Mouse (Mus musculus) CH12.LX (cell line): Measurements from ENCODE around the gene Hip1r. TPM values are rescaled to one million over a fixed set of nuclear protein-coding genes. Genes with fewer than 3 reads are reported as not detected.

Source experiments
- DNase-seq: peaks from one replicate; pipeline ENCODE4 v3.0.0-alpha.2; 2013; ENCODE audit errors: extremely low read depth
- H3K27ac ChIP-seq: 2 replicates; pipeline ENCODE4 v1.5.1; 2012; ENCODE audit warnings: low read depth, mild to moderate bottlenecking, control low read depth, moderate library complexity; ENCODE audit not compliant: insufficient read depth
- H3K27me3 ChIP-seq: replicated peaks from 2 replicates; pipeline ENCODE3; 2012; ENCODE audit warnings: inconsistent platforms
- H3K36me3 ChIP-seq, 2 experiments: replicated peaks in 1 of 2; 2 replicates each; pipeline versions ENCODE3 to v1.6.1; 2012; ENCODE audit warnings: inconsistent platforms in 1 of 2, low read length in 1 of 2, mild to moderate bottlenecking in 1 of 2, mixed read lengths in 1 of 2, moderate library complexity in 1 of 2; ENCODE audit not compliant: control insufficient read depth in 1 of 2, insufficient read depth in 1 of 2
- H3K4me1 ChIP-seq, 2 experiments: 2 replicates each; pipeline ENCODE4 v1.6.1; 2012; ENCODE audit warnings: inconsistent platforms in 1 of 2, moderate library complexity in 1 of 2; ENCODE audit not compliant: insufficient read depth in 2 of 2, control insufficient read depth in 1 of 2
- H3K4me2 ChIP-seq: 2 replicates; pipeline ENCODE4 v1.6.1; 2012; ENCODE audit warnings: low read depth, mild to moderate bottlenecking, control low read depth; ENCODE audit not compliant: poor library complexity, insufficient read depth, severe bottlenecking
- H3K4me3 ChIP-seq, 3 experiments: fragments of 150-350 bp in 1 of 3; sonication (generic) in 1 of 3; replicated peaks in 1 of 3; 2 replicates each; pipeline versions ENCODE3 to v1.5.1; 2011 to 2012; ENCODE audit warnings: low read depth in 2 of 3, low read length in 2 of 3, mild to moderate bottlenecking in 2 of 3, moderate library complexity in 2 of 3, control low read depth in 1 of 3, improper control_type of control experiment in 1 of 3, inconsistent platforms in 1 of 3, mixed read lengths in 1 of 3; ENCODE audit not compliant: poor library complexity in 1 of 3
- H3K79me2 ChIP-seq: replicated peaks from 2 replicates; pipeline ENCODE4 v1.6.1; 2012; ENCODE audit warnings: mild to moderate bottlenecking, moderate library complexity; ENCODE audit not compliant: control insufficient read depth, poor library complexity, insufficient read depth, severe bottlenecking; ENCODE audit errors: extremely low read depth
- H3K9ac ChIP-seq: 2 replicates; pipeline ENCODE4 v1.6.1; 2012; ENCODE audit warnings: low read depth, mild to moderate bottlenecking, control low read depth, moderate library complexity; ENCODE audit not compliant: insufficient read depth
- H3K9me3 ChIP-seq: replicated peaks from 2 replicates; pipeline ENCODE3; 2012; ENCODE audit warnings: low read length, inconsistent platforms, mixed read lengths
- CHD2 ChIP-seq: IDR thresholded peaks from 2 replicates; pipeline ENCODE4 v1.6.1; 2011; ENCODE audit warnings: low read length, improper control_type of control experiment
- E2F4 ChIP-seq: IDR thresholded peaks from 2 replicates; pipeline ENCODE4 v1.6.1; 2011; ENCODE audit warnings: low read depth, low read length, improper control_type of control experiment; ENCODE audit not compliant: insufficient replicate concordance
- EP300 ChIP-seq: IDR thresholded peaks from 2 replicates; pipeline ENCODE4 v1.6.1; 2011; ENCODE audit warnings: low read length, improper control_type of control experiment
- ETS1 ChIP-seq: conservative IDR thresholded peaks from 2 replicates; pipeline ENCODE4 v1.6.1; 2012; ENCODE audit warnings: low read depth, mild to moderate bottlenecking, inconsistent platforms, low read length, improper control_type of control experiment, moderate library complexity
- IRF4 ChIP-seq: IDR thresholded peaks from 2 replicates; pipeline ENCODE4 v1.6.1; 2014; ENCODE audit warnings: low read depth, mild to moderate bottlenecking, inconsistent platforms, low read length, improper control_type of control experiment
- JUN ChIP-seq: IDR thresholded peaks from 2 replicates; pipeline ENCODE4 v1.6.1; 2011; ENCODE audit warnings: low read depth, mild to moderate bottlenecking, low read length, improper control_type of control experiment, moderate library complexity; ENCODE audit not compliant: insufficient read depth
- JUND ChIP-seq: conservative IDR thresholded peaks from 2 replicates; pipeline ENCODE4 v1.6.1; 2011; ENCODE audit warnings: low read depth, low read length, improper control_type of control experiment
- MAX ChIP-seq: IDR thresholded peaks from 2 replicates; pipeline ENCODE4 v1.6.1; 2011; ENCODE audit warnings: low read length, improper control_type of control experiment
- MAZ ChIP-seq: IDR thresholded peaks from 2 replicates; pipeline ENCODE4 v1.6.1; 2012; ENCODE audit warnings: low read depth, mild to moderate bottlenecking, inconsistent platforms, low read length, improper control_type of control experiment, moderate library complexity
- MXI1 ChIP-seq: IDR thresholded peaks from 2 replicates; pipeline ENCODE4 v1.6.1; 2011; ENCODE audit warnings: mild to moderate bottlenecking, low read depth, low read length, improper control_type of control experiment
- NELFE ChIP-seq: IDR thresholded peaks from 2 replicates; pipeline ENCODE4 v1.6.1; 2011; ENCODE audit warnings: low read depth, low read length, improper control_type of control experiment
- POLR2A ChIP-seq: IDR thresholded peaks from 2 replicates; pipeline ENCODE4 v1.6.1; 2011; ENCODE audit warnings: low read depth, mild to moderate bottlenecking, improper control_type of control experiment, low read length
- POLR2AphosphoS2 ChIP-seq: IDR thresholded peaks from 2 replicates; pipeline ENCODE4 v1.6.1; 2011; ENCODE audit warnings: low read depth, low read length, improper control_type of control experiment
- SIN3A ChIP-seq: IDR thresholded peaks from 2 replicates; pipeline ENCODE4 v1.6.1; 2012; ENCODE audit warnings: low read length, improper control_type of control experiment, inconsistent platforms
- UBTF ChIP-seq: IDR thresholded peaks from 2 replicates; pipeline ENCODE4 v1.6.1; 2012; ENCODE audit warnings: low read depth, mild to moderate bottlenecking, inconsistent platforms, low read length, improper control_type of control experiment, moderate library complexity
- USF2 ChIP-seq: conservative IDR thresholded peaks from 2 replicates; pipeline ENCODE4 v1.6.1; 2011; ENCODE audit warnings: low read depth, low read length, improper control_type of control experiment
- dilution Hi-C: fragments of 300-500 bp; cut with MboI; formaldehyde crosslinking; loops from 2 replicates; pipeline ENCODE4 v1.14.3; 2020; ENCODE audit warnings: low sequenced_read_pairs; ENCODE audit not compliant: extremely low pct_unique_long_range_greater_than_20kb, extremely low pct_ligation_motif_present
- in situ Hi-C: fragments of 300-500 bp; cut with MboI; formaldehyde crosslinking; loops from 3 replicates; pipeline ENCODE4 v1.14.3; 2019; ENCODE audit warnings: low sequenced_read_pairs, low pct_ligation_motif_present, low pct_unique_long_range_greater_than_20kb, mixed read lengths
- polyA plus RNA-seq: library from polyadenylated mRNA; unstranded; fragments of >175 nt; gene quantifications from 2 replicates; pipeline ENCODE4 v1.2.1, GENCODE M21; 2012; ENCODE audit warnings: low read depth; ENCODE audit not compliant: insufficient read length
- total RNA-seq, 2 experiments: library from RNA; depleted of rRNA; stranded (reverse); fragments of 300-350 nt in 1 of 2; fragments of >200 nt in 1 of 2; gene quantifications; 2 replicates each; pipeline ENCODE4 v1.2.3; 2012 to 2014

Hip1r gene
- total and polyA plus RNA-seq, 3 experiments, result 26.1 to 49.8 (median 44.7) TPM

DNA sequence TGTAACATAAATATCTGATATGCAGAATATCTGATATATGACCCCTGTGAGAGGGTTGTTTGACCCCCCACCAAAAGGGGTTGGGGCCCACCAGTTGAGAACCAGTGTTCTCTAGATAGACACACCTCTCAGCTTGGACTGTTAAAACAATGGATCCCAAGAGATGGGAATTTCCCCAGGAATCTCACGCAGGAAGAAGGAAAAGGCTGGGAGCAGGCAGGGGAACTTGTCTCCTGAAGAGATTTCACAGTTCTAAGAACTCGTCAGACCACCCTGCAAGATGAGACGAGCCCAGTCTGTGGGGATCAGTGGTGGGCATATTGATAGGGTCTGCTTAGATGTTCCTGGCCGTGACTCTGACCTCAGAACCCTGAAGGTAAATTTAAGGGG is 6.5 kb downstream of the Hip1r start:
- H3K79me2 ChIP-seq, result peaks cover 94% of the 10 kb centered on the region
- H3K4me1 ChIP-seq, result peaks cover 59 to 99% of the 10 kb centered on the region in 2 experiments
- TF ChIP-seq E2F4, result no peak
- TF ChIP-seq EP300, result no peak
- TF ChIP-seq MXI1, result no peak
- no peak for TF ChIP-seq POLR2AphosphoS2
- TF ChIP-seq JUND, result no peak
- no peak for TF ChIP-seq MAX
- TF ChIP-seq ETS1, result no peak
- H3K27me3 ChIP-seq, result no peaks in the 10 kb centered on the region
- dilution Hi-C loops, result no loop called here
- peaks cover 4 to 34% of the 10 kb centered on the region in 2 experiments for H3K36me3 ChIP-seq
- H3K4me2 ChIP-seq, result peak overlapping the region; percentile 97
- peak overlapping the region; percentile 37; the same call in 1 of the 2 replicates for H3K9ac ChIP-seq
- H3K4me3 ChIP-seq, result no peak overlapping the region
- no peak for DNase-seq
- in situ Hi-C loops, result no loop called here
- H3K9me3 ChIP-seq, result no peaks in the 10 kb centered on the region
- H3K27ac ChIP-seq, result peak overlapping the region; percentile 99

DNA sequence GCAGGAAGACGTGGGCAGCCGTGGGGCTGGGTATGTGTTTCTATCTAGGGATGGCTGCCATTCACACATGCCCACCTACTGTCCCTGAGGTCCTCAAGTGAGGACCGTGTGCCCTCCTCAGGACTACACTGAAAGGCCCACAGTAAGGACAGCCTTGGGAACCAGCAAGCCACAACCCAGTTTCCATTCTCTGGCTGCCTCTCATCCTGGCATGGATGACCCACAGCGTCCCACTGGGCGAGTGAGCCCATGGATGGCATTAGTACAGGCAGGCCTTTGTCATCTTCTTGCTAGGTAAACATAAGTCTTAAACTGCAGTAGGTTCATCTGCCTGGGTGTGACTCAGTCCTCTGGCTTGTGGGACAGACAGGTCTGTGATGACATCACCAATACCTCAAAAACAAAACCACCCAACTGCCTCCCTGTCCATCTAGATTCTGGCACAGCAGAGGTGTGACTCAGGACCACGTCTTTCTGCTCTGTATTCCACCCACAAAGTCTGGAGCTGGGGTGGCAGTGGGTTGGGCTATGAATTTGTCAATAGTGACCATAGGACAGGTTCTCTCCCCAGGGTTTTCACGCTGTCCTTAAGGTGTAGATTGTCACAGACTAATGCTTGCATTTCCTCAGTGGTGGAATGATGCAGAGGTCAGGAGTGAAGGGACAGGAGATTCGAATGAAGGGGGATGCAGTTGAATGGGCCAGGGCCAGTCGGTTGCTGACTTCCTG is 7.3 kb downstream of the Hip1r start:
- in situ Hi-C loops, result no loop called here
- H3K9ac ChIP-seq, result peak overlapping the region; percentile 37
- peak; percentile 47 for TF ChIP-seq JUND
- TF ChIP-seq ETS1, result peak; percentile 18; the same call in 1 of the 2 replicates
- TF ChIP-seq UBTF, result peak; percentile 12; the same call in 1 of the 2 replicates
- no peak for TF ChIP-seq NELFE
- TF ChIP-seq USF2, result no peak
- TF ChIP-seq POLR2A, result no peak
- peak; percentile 62; the same call in 1 of the 2 replicates for TF ChIP-seq CHD2
- peak; percentile 33 for TF ChIP-seq SIN3A
- TF ChIP-seq MAZ, result peak; percentile 8; the same call in 1 of the 2 replicates
- peak; percentile 6; the same call in 1 of the 2 replicates for TF ChIP-seq IRF4
- TF ChIP-seq MAX, result peak; percentile 30; the same call in 1 of the 2 replicates
- peak; percentile 58 for TF ChIP-seq JUN
- H3K79me2 ChIP-seq, result peaks cover 94% of the 10 kb centered on the region
- dilution Hi-C loops, result no loop called here
- H3K9me3 ChIP-seq, result no peaks in the 10 kb centered on the region
- H3K27me3 ChIP-seq, result no peaks in the 10 kb centered on the region
- peaks cover 10 to 40% of the 10 kb centered on the region in 2 experiments for H3K36me3 ChIP-seq
- H3K27ac ChIP-seq, result peak overlapping the region; percentile 99
- peak overlapping the region in 1 of 3 experiments; percentile 40 for H3K4me3 ChIP-seq
- peak overlapping the region; percentile 97 for H3K4me2 ChIP-seq
- DNase-seq, result peak; percentile 73
- H3K4me1 ChIP-seq, result peaks cover 65 to 99% of the 10 kb centered on the region in 2 experiments
